Mouse (Mus musculus): ENCODE results near the gene Dusp6. TPM values are rescaled to one million over a fixed set of nuclear protein-coding genes. Genes with fewer than 3 reads are reported as not detected.

The Dusp6 gene
- polyA plus RNA-seq, 1 experiment = 50.9 TPM

DNA sequence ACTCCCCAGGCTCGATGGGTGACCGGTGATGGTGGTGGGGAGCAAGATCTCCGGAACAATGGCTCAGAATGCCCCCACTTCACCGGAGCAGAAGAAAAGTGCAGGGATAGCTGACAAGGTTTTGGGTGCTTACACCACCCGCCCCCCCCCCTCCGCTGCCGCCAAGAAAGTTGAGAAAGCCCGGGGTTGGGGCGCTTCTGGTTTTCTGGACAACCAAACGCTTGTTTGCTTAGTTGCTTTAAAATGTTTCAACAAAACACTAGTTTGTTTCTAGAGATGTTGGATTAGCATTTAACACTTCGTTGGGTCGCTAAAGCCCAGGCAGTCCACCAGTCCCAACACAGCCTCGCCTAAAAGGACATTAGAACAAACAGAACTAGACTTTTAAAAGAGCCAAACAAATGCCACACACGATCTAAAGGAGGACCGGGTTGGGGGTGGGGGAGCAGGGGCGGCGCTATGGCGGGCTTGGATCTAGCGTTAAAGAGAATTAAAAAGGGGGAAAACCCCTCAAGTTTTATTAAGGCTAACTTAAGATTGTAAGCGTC is 638 bp upstream of the Dusp6 start:
- no peaks in the 10 kb centered on the region for H3K27me3 ChIP-seq (ENCODE audit: control insufficient read depth, insufficient read depth, low read length, poor library complexity, severe bottlenecking)
- H3K27ac ChIP-seq (ENCODE audit: insufficient read depth, low read length) = peak overlapping the region; percentile 94
- H3K36me3 ChIP-seq (ENCODE audit: control insufficient read depth, insufficient read depth, low read length, poor library complexity, severe bottlenecking) = peaks cover 17% of the 10 kb centered on the region
- peak overlapping the region; percentile 82 for H3K9ac ChIP-seq (ENCODE audit: low read depth, poor library complexity, severe bottlenecking)
- H3K4me1 ChIP-seq (ENCODE audit: control insufficient read depth, insufficient read depth, low read length) = no peaks in the 10 kb centered on the region
- TF ChIP-seq POLR2A (IDR thresholded peaks at IDR 0.05; ENCODE audit: insufficient read depth, low read length) (no peak), EP300 (IDR thresholded peaks at IDR 0.05; ENCODE audit: insufficient read depth, low read depth, low read length) (no peak), CTCF (IDR thresholded peaks at IDR 0.05; ENCODE audit: low read depth, low read length) (no peak)
- peak overlapping the region; percentile 78 for H3K4me3 ChIP-seq (ENCODE audit: low read depth, low read length)
- H3K9me3 ChIP-seq (replicated peaks; ENCODE audit: control insufficient read depth, insufficient read depth, low read length, poor library complexity, severe bottlenecking) = no peaks in the 10 kb centered on the region

- Histone ChIP-seq H3K4me3 (ENCODE audit: low read depth, low read length) (peak overlapping the region; percentile 91), H3K27me3 (ENCODE audit: control insufficient read depth, insufficient read depth, low read length, poor library complexity, severe bottlenecking) (no peaks in the 10 kb centered on the region), H3K9ac (ENCODE audit: low read depth, poor library complexity, severe bottlenecking) (peak overlapping the region; percentile 77), H3K27ac (ENCODE audit: insufficient read depth, low read length) (peak overlapping the region; percentile 66), H3K36me3 (ENCODE audit: control insufficient read depth, insufficient read depth, low read length, poor library complexity, severe bottlenecking) (peaks cover 17% of the 10 kb centered on the region), H3K4me1 (ENCODE audit: control insufficient read depth, insufficient read depth, low read length) (no peaks in the 10 kb centered on the region), H3K9me3 (replicated peaks; ENCODE audit: control insufficient read depth, insufficient read depth, low read length, poor library complexity, severe bottlenecking) (no peaks in the 10 kb centered on the region)
- TF ChIP-seq POLR2A (IDR thresholded peaks at IDR 0.05; ENCODE audit: insufficient read depth, low read length) (peak; percentile 26), EP300 (IDR thresholded peaks at IDR 0.05; ENCODE audit: insufficient read depth, low read depth, low read length) (0 out of 2 replicates have a peak, but pooled peaks have one; percentile 3), CTCF (IDR thresholded peaks at IDR 0.05; ENCODE audit: low read depth, low read length) (no peak)
Measured at GRCm38 (mm10) chr10:99263419-99264221, 589 bp downstream of the Dusp6 start.

GRCm38 (mm10) chr10:99264301-99265010 is 1.4 kb downstream of the Dusp6 start:
- no peaks in the 10 kb centered on the region for H3K27me3 ChIP-seq (ENCODE audit: control insufficient read depth, insufficient read depth, low read length, poor library complexity, severe bottlenecking)
- H3K9ac ChIP-seq (ENCODE audit: low read depth, poor library complexity, severe bottlenecking) = peak overlapping the region; percentile 77
- peak overlapping the region; percentile 66 for H3K27ac ChIP-seq (ENCODE audit: insufficient read depth, low read length)
- TF ChIP-seq EP300 (IDR thresholded peaks at IDR 0.05; ENCODE audit: insufficient read depth, low read depth, low read length) = no peak
- no peak for TF ChIP-seq POLR2A (IDR thresholded peaks at IDR 0.05; ENCODE audit: insufficient read depth, low read length)
- no peak for TF ChIP-seq CTCF (IDR thresholded peaks at IDR 0.05; ENCODE audit: low read depth, low read length)
- H3K4me3 ChIP-seq (ENCODE audit: low read depth, low read length) = peak overlapping the region; percentile 91
- no peaks in the 10 kb centered on the region for H3K4me1 ChIP-seq (ENCODE audit: control insufficient read depth, insufficient read depth, low read length)
- no peaks in the 10 kb centered on the region for H3K9me3 ChIP-seq (replicated peaks; ENCODE audit: control insufficient read depth, insufficient read depth, low read length, poor library complexity, severe bottlenecking)
- H3K36me3 ChIP-seq (ENCODE audit: control insufficient read depth, insufficient read depth, low read length, poor library complexity, severe bottlenecking) = peaks cover 17% of the 10 kb centered on the region

DNA sequence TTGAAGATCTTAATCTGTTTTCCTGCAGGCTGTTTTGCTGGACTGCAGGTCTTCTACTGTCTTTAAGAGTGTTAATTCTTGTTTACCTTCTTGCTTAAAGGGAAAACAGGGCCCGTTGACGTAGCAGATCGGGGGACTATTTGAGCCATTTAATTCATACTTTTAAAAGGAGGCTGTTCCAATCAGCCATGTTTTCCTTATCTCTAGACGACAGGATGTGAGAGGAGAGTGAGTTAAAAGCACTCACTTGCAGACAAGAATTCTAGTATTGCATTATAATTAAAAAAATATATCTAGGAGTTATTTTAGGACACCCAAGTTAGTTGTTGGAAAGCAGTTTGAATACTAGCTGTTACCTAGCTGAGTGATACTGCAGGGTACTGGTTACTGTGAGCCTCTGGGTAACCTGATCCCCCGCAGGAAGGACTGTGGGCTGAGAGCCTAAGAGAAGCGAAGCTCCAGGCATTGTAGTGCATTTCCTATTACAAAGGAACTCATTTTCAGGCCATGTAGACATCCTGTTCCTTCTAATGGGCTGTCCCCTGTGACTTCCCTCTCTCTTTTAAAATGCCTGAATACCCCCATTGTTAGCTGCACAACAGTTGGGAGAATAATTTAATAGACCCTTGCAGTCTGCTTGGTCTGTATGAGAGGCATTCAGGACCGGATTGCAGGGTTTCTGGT is 2.1 kb downstream of the Dusp6 start:
- no peaks in the 10 kb centered on the region for H3K4me1 ChIP-seq (ENCODE audit: control insufficient read depth, insufficient read depth, low read length)

GRCm38 (mm10) chr10:99266025-99266424 is 3.0 kb downstream of the Dusp6 start:
- Histone ChIP-seq H3K36me3 (ENCODE audit: control insufficient read depth, insufficient read depth, low read length, poor library complexity, severe bottlenecking) (peaks cover 17% of the 10 kb centered on the region), H3K4me1 (ENCODE audit: control insufficient read depth, insufficient read depth, low read length) (no peaks in the 10 kb centered on the region), H3K9ac (ENCODE audit: low read depth, poor library complexity, severe bottlenecking) (no peak overlapping the region), H3K27me3 (ENCODE audit: control insufficient read depth, insufficient read depth, low read length, poor library complexity, severe bottlenecking) (no peaks in the 10 kb centered on the region), H3K27ac (ENCODE audit: insufficient read depth, low read length) (peak overlapping the region; percentile 4), H3K9me3 (replicated peaks; ENCODE audit: control insufficient read depth, insufficient read depth, low read length, poor library complexity, severe bottlenecking) (no peaks in the 10 kb centered on the region), H3K4me3 (ENCODE audit: low read depth, low read length) (peak overlapping the region; percentile 43)
- no peak for TF ChIP-seq EP300 (IDR thresholded peaks at IDR 0.05; ENCODE audit: insufficient read depth, low read depth, low read length)
- no peak for TF ChIP-seq POLR2A (IDR thresholded peaks at IDR 0.05; ENCODE audit: insufficient read depth, low read length)
- no peak for TF ChIP-seq CTCF (IDR thresholded peaks at IDR 0.05; ENCODE audit: low read depth, low read length)

More for the DNA sequence above, 2.1 kb downstream of the Dusp6 start:
- Histone ChIP-seq H3K9me3 (replicated peaks; ENCODE audit: control insufficient read depth, insufficient read depth, low read length, poor library complexity, severe bottlenecking) (no peaks in the 10 kb centered on the region), H3K4me3 (ENCODE audit: low read depth, low read length) (peak overlapping the region; percentile 91), H3K9ac (ENCODE audit: low read depth, poor library complexity, severe bottlenecking) (peak overlapping the region; percentile 77), H3K27ac (ENCODE audit: insufficient read depth, low read length) (peak overlapping the region; percentile 66; the same call in 1 of the 2 replicates), H3K36me3 (ENCODE audit: control insufficient read depth, insufficient read depth, low read length, poor library complexity, severe bottlenecking) (peaks cover 17% of the 10 kb centered on the region), H3K27me3 (ENCODE audit: control insufficient read depth, insufficient read depth, low read length, poor library complexity, severe bottlenecking) (no peaks in the 10 kb centered on the region)
- TF ChIP-seq EP300 (IDR thresholded peaks at IDR 0.05; ENCODE audit: insufficient read depth, low read depth, low read length) (peak; percentile 61), POLR2A (IDR thresholded peaks at IDR 0.05; ENCODE audit: insufficient read depth, low read length) (no peak)

All from ES-Bruce4 (cell line).